Mouse (Mus musculus): ENCODE data around the gene Ramp3. TPM values are rescaled to one million over a fixed set of nuclear protein-coding genes. Genes with fewer than 3 reads are reported as not detected.

The Ramp3 gene
- polyA plus RNA-seq, 2 experiments, result 4.5 to 10.3 TPM

DNA sequence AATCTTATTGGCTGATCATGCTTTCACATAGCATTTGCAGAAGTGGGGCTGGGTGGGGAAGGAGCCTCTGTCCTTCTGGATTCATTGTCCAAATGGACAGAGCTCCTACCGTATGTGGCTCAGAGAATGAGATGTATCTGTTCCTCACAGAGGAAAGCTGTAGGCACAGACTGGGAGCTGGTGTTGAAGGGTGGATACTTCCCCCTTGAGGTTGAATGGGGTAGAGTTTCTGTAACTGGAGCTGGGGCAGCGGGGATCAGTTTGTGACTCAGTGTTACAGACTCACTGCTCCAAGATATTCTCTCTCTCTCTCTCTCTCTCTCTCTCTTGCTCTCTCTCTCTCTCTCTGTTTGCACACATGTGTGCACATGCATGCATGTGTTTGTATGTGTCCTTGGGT, 11.7 kb downstream of the Ramp3 start:
- Histone ChIP-seq H3K27ac (replicated peaks; ENCODE audit: low read depth, low read length) (no peak overlapping the region), H3K9ac (ENCODE audit: low read depth, low read length, severe bottlenecking) (no peak overlapping the region), H3K4me2 (replicated peaks; ENCODE audit: low read depth, low read length, severe bottlenecking) (no peak overlapping the region), H3K4me1 (ENCODE audit: control insufficient read depth, insufficient read depth, low read length) (no peaks in the 10 kb centered on the region), H3K27me3 (ENCODE audit: control insufficient read depth, insufficient read depth, low read length) (no peaks in the 10 kb centered on the region), H3K36me3 (ENCODE audit: control insufficient read depth, insufficient read depth, low read length) (no peaks in the 10 kb centered on the region), H3K4me3 (replicated peaks; ENCODE audit: low read length) (no peak overlapping the region), H3K9me3 (ENCODE audit: control insufficient read depth, low read length) (no peaks in the 10 kb centered on the region)
- ATAC-seq (ENCODE audit: low FRiP score, low read depth) (no peak), DNase-seq (ENCODE audit: low spot score) (no peak)
- no peak for TF ChIP-seq POLR2A (IDR thresholded peaks at IDR 0.05; ENCODE audit: borderline replicate concordance, extremely low read depth, insufficient read depth, insufficient read length)
- WGBS, result 43% methylated on average over 2 of the region's 2 CpGs

- ATAC-seq (ENCODE audit: low FRiP score, low read depth) (no peak), DNase-seq (ENCODE audit: low spot score) (no peak)
- Histone ChIP-seq H3K9me3 (ENCODE audit: control insufficient read depth, low read length) (no peaks in the 10 kb centered on the region), H3K36me3 (ENCODE audit: control insufficient read depth, insufficient read depth, low read length) (no peaks in the 10 kb centered on the region), H3K4me3 (replicated peaks; ENCODE audit: low read length) (no peak overlapping the region), H3K27me3 (ENCODE audit: control insufficient read depth, insufficient read depth, low read length) (no peaks in the 10 kb centered on the region), H3K4me2 (replicated peaks; ENCODE audit: low read depth, low read length, severe bottlenecking) (no peak overlapping the region), H3K4me1 (ENCODE audit: control insufficient read depth, insufficient read depth, low read length) (no peaks in the 10 kb centered on the region), H3K9ac (ENCODE audit: low read depth, low read length, severe bottlenecking) (no peak overlapping the region), H3K27ac (replicated peaks; ENCODE audit: low read depth, low read length) (no peak overlapping the region)
- WGBS, result 77% methylated on average over 4 of the region's 4 CpGs
- no peak for TF ChIP-seq POLR2A (IDR thresholded peaks at IDR 0.05; ENCODE audit: borderline replicate concordance, extremely low read depth, insufficient read depth, insufficient read length)
These were observed 12.5 kb downstream of the Ramp3 start for GRCm38 (mm10) chr11:6670826-6671225.

GRCm38 (mm10) chr11:6674701-6675100, 16.4 kb downstream of the Ramp3 start:
- DNase-seq (ENCODE audit: low spot score) (no peak), ATAC-seq (ENCODE audit: low FRiP score, low read depth) (no peak)
- 89% methylated on average over 9 of the region's 9 CpGs for WGBS
- Histone ChIP-seq H3K4me2 (replicated peaks; ENCODE audit: low read depth, low read length, severe bottlenecking) (no peak overlapping the region), H3K36me3 (ENCODE audit: control insufficient read depth, insufficient read depth, low read length) (no peaks in the 10 kb centered on the region), H3K4me3 (replicated peaks; ENCODE audit: low read length) (no peak overlapping the region), H3K9ac (ENCODE audit: low read depth, low read length, severe bottlenecking) (no peak overlapping the region), H3K27ac (replicated peaks; ENCODE audit: low read depth, low read length) (no peak overlapping the region), H3K27me3 (ENCODE audit: control insufficient read depth, insufficient read depth, low read length) (no peaks in the 10 kb centered on the region), H3K9me3 (ENCODE audit: control insufficient read depth, low read length) (no peaks in the 10 kb centered on the region), H3K4me1 (ENCODE audit: control insufficient read depth, insufficient read depth, low read length) (no peaks in the 10 kb centered on the region)
- no peak for TF ChIP-seq POLR2A (IDR thresholded peaks at IDR 0.05; ENCODE audit: borderline replicate concordance, extremely low read depth, insufficient read depth, insufficient read length)

- Histone ChIP-seq H3K27ac (replicated peaks; ENCODE audit: low read depth, low read length) (no peak overlapping the region), H3K36me3 (ENCODE audit: control insufficient read depth, insufficient read depth, low read length) (no peaks in the 10 kb centered on the region), H3K27me3 (ENCODE audit: control insufficient read depth, insufficient read depth, low read length) (no peaks in the 10 kb centered on the region), H3K4me2 (replicated peaks; ENCODE audit: low read depth, low read length, severe bottlenecking) (no peak overlapping the region), H3K9ac (ENCODE audit: low read depth, low read length, severe bottlenecking) (no peak overlapping the region), H3K4me3 (replicated peaks; ENCODE audit: low read length) (no peak overlapping the region), H3K4me1 (ENCODE audit: control insufficient read depth, insufficient read depth, low read length) (peaks cover 2% of the 10 kb centered on the region), H3K9me3 (ENCODE audit: control insufficient read depth, low read length) (no peaks in the 10 kb centered on the region)
- TF ChIP-seq POLR2A (IDR thresholded peaks at IDR 0.05; ENCODE audit: borderline replicate concordance, extremely low read depth, insufficient read depth, insufficient read length), result no peak
- ATAC-seq (ENCODE audit: low FRiP score, low read depth) (no peak), DNase-seq (ENCODE audit: low spot score) (no peak)
- WGBS, result 59% methylated on average over 7 of the region's 7 CpGs
These were observed 17.1 kb downstream of the Ramp3 start for GRCm38 (mm10) chr11:6675402-6675801.

- Histone ChIP-seq H3K4me3 (replicated peaks; ENCODE audit: low read length) (no peak overlapping the region), H3K9me3 (ENCODE audit: control insufficient read depth, low read length) (no peaks in the 10 kb centered on the region), H3K27ac (replicated peaks; ENCODE audit: low read depth, low read length) (no peak overlapping the region), H3K36me3 (ENCODE audit: control insufficient read depth, insufficient read depth, low read length) (no peaks in the 10 kb centered on the region), H3K9ac (ENCODE audit: low read depth, low read length, severe bottlenecking) (no peak overlapping the region), H3K4me1 (ENCODE audit: control insufficient read depth, insufficient read depth, low read length) (peaks cover 4% of the 10 kb centered on the region), H3K4me2 (replicated peaks; ENCODE audit: low read depth, low read length, severe bottlenecking) (no peak overlapping the region), H3K27me3 (ENCODE audit: control insufficient read depth, insufficient read depth, low read length) (no peaks in the 10 kb centered on the region)
- no peak for ATAC-seq (ENCODE audit: low FRiP score, low read depth)
- WGBS, result 88% methylated on average over 9 of the region's 9 CpGs
- TF ChIP-seq POLR2A (IDR thresholded peaks at IDR 0.05; ENCODE audit: borderline replicate concordance, extremely low read depth, insufficient read depth, insufficient read length), result no peak
- no peak for DNase-seq (ENCODE audit: low spot score)
These were observed 18.3 kb downstream of the Ramp3 start for GRCm38 (mm10) chr11:6676641-6677040.

DNA sequence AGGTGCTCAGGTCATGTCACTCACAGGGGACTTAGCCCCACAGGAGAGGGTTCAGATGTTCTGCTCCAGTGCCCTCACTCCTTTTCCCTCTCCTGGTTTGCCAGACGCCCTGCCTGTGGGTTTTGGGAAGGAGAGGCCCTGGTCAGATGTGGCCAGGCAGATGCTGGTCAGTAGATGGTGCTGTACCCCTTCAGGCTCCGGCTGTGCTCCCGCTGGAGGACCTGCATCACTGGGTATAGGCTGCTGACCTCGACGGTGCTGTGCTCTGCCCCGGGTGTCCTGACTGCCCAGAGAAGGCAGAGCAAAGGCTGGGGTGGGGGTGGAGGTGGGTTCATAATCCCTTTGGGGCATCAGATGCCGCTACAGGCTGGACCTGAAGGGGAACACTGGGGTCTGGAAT, 19.2 kb downstream of the Ramp3 start:
- Histone ChIP-seq H3K9ac (ENCODE audit: low read depth, low read length, severe bottlenecking) (no peak overlapping the region), H3K36me3 (ENCODE audit: control insufficient read depth, insufficient read depth, low read length) (no peaks in the 10 kb centered on the region), H3K9me3 (ENCODE audit: control insufficient read depth, low read length) (no peaks in the 10 kb centered on the region), H3K27me3 (ENCODE audit: control insufficient read depth, insufficient read depth, low read length) (no peaks in the 10 kb centered on the region), H3K4me3 (replicated peaks; ENCODE audit: low read length) (no peak overlapping the region), H3K4me1 (ENCODE audit: control insufficient read depth, insufficient read depth, low read length) (peaks cover 4% of the 10 kb centered on the region), H3K4me2 (replicated peaks; ENCODE audit: low read depth, low read length, severe bottlenecking) (no peak overlapping the region), H3K27ac (replicated peaks; ENCODE audit: low read depth, low read length) (no peak overlapping the region)
- ATAC-seq (ENCODE audit: low FRiP score, low read depth) (no peak), DNase-seq (ENCODE audit: low spot score) (no peak)
- 23% methylated on average over 7 of the region's 7 CpGs for WGBS
- no peak for TF ChIP-seq POLR2A (IDR thresholded peaks at IDR 0.05; ENCODE audit: borderline replicate concordance, extremely low read depth, insufficient read depth, insufficient read length)
